Mouse (Mus musculus): Measurements from ENCODE around the gene Clcnka.

Gene Clcnka

GRCm38 (mm10) chr4:141379674-141380073 is 18.9 kb downstream of the Clcnka start:
- DNase-seq (ENCODE audit: low spot score): no peak

GRCm38 (mm10) chr4:141372426-141372825 is 26.1 kb downstream of the Clcnka start:
- DNase-seq (ENCODE audit: low spot score): no peak

GRCm38 (mm10) chr4:141367997-141368791 is 30.3 kb downstream of the Clcnka start, which contains the start of gene Fam131c:
Gene Fam131c, plus strand, starts transcription at chr4:141368220.
- DNase-seq (ENCODE audit: low spot score): no peak

- DNase-seq (ENCODE audit: low spot score): no peak
These were observed 32.6 kb downstream of the Clcnka start for GRCm38 (mm10) chr4:141365876-141366275.

GRCm38 (mm10) chr4:141365126-141365525 is 33.4 kb downstream of the Clcnka start:
- no peak for DNase-seq (ENCODE audit: low spot score)

- peak; percentile 93 for DNase-seq (ENCODE audit: low spot score)
These were observed 35.5 kb downstream of the Clcnka start for GRCm38 (mm10) chr4:141362937-141363548.

- no peak for DNase-seq (ENCODE audit: low spot score)
These were observed 37.7 kb downstream of the Clcnka start for GRCm38 (mm10) chr4:141360846-141361245.

GRCm38 (mm10) chr4:141359222-141359621 is 39.3 kb downstream of the Clcnka start:
- no peak for DNase-seq (ENCODE audit: low spot score)

- no peak for DNase-seq (ENCODE audit: low spot score)
These were observed 40.7 kb downstream of the Clcnka start for GRCm38 (mm10) chr4:141357811-141358210.

- no peak for DNase-seq (ENCODE audit: low spot score)
These were observed 44.7 kb downstream of the Clcnka start for GRCm38 (mm10) chr4:141353868-141354267.

GRCm38 (mm10) chr4:141352986-141353385 is 45.5 kb downstream of the Clcnka start:
- no peak for DNase-seq (ENCODE audit: low spot score)

- DNase-seq (ENCODE audit: low spot score): no peak
These were observed 46.6 kb downstream of the Clcnka start for GRCm38 (mm10) chr4:141351972-141352371.

GRCm38 (mm10) chr4:141350015-141350414 is 48.5 kb downstream of the Clcnka start:
- no peak for DNase-seq (ENCODE audit: low spot score)

- DNase-seq (ENCODE audit: low spot score): no peak
These were observed 49.9 kb downstream of the Clcnka start for GRCm38 (mm10) chr4:141348616-141349015.

GRCm38 (mm10) chr4:141347365-141347797 is 51.1 kb downstream of the Clcnka start:
- no peak for DNase-seq (ENCODE audit: low spot score)

GRCm38 (mm10) chr4:141345219-141345618 is 53.3 kb downstream of the Clcnka start:
- no peak for DNase-seq (ENCODE audit: low spot score)

- DNase-seq (ENCODE audit: low spot score): no peak
These were observed 55.0 kb downstream of the Clcnka start for GRCm38 (mm10) chr4:141343515-141343914.

GRCm38 (mm10) chr4:141341477-141341876 is 57.0 kb downstream of the Clcnka start:
- no peak for DNase-seq (ENCODE audit: low spot score)

GRCm38 (mm10) chr4:141338853-141339252 is 59.7 kb downstream of the Clcnka start:
- no peak for DNase-seq (ENCODE audit: low spot score)

GRCm38 (mm10) chr4:141337986-141338385 is 60.5 kb downstream of the Clcnka start:
- DNase-seq (ENCODE audit: low spot score): no peak

GRCm38 (mm10) chr4:141336196-141336595 is 62.3 kb downstream of the Clcnka start:
- no peak for DNase-seq (ENCODE audit: low spot score)

- DNase-seq (ENCODE audit: low spot score): no peak
These were observed 63.2 kb downstream of the Clcnka start for GRCm38 (mm10) chr4:141335263-141335796.

GRCm38 (mm10) chr4:141334695-141335094 is 63.8 kb downstream of the Clcnka start:
- DNase-seq (ENCODE audit: low spot score): no peak
